Mouse (Mus musculus): ENCODE measurements around the gene Cenpm. TPM values are rescaled to one million over a fixed set of nuclear protein-coding genes. Genes with fewer than 3 reads are reported as not detected.

Cenpm gene
- polyA plus RNA-seq, 1 experiment from 2014 or later: 51.0 TPM

DNA sequence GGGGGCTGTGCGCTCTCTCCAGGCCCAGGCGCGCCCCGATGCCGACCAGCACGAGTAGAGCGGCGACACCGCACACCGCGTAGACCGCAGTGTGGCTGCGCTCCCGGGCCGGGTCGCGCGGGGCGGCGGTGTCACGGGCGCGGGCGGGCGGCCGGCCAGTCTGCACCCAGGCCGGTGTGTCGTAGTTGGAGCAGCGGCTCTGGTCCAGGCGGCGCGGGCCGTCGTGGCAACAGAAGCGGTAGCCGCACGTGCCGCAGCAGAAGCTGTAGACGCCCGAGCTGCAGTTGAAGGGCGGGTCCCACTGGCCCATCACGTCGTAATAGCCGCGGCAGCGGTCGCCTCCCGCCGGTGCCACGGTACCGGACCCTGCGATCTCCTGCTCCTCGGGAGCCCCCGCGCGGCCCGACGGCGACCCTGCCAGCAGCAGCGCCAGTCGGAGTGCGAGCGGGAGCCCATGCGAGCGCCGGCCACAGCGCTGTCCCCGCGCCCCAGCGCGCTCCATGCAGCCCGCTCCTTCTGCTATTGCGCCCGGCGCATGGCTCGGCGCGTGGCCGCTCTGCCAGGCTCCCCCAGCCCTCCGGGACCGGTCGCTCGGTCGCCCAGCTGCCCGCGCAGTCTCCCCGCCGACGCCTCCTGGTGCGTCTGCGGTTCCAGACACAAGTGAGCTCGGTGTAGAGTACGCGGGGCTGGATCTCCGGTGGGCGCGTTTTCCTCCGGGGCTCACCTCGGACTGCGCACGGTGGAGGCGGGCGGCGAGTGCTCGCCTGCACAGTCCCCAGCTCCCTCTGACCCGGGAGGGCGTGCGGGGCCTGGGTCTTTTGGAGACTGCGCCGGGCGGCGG lies 32.4 kb downstream of the Cenpm start:
- H3K4me3 ChIP-seq (replicated peaks): peak overlapping the region; percentile 47
- H3K4me1 ChIP-seq: peaks cover 17% of the 10 kb centered on the region
- no peak overlapping the region for H3K9ac ChIP-seq
- no peak overlapping the region for H3K27ac ChIP-seq
- WGBS: under 1% methylated on average over 110 of the region's 112 CpGs
- H3K9me3 ChIP-seq: no peaks in the 10 kb centered on the region
- peaks cover 81% of the 10 kb centered on the region for H3K27me3 ChIP-seq (replicated peaks)
- H3K4me2 ChIP-seq: peak overlapping the region; percentile 89
- H3K36me3 ChIP-seq: no peaks in the 10 kb centered on the region
- peak; percentile 30; the same call in 1 of the 2 replicates for ATAC-seq (ENCODE audit: insufficient read depth, low FRiP score, low read depth)

DNA sequence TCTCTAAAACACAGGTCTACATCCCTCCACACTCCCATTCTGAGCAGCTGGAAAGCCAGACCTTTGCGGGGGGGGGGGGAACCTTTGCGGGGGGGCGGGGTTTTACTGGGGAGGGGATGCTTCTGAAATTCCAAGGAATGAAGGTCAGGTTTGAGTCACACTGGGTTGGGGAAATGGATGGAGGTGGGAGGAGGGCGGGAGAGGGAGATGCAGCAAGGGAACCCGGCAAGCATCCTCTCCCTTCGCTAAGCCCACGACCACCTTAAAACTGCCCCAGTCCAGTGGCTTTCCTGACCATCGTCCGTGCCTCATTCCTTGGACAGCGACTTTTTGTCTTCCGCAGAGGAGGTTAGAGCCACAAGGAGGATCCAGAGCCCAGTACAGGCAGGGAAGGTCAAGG lies 33.3 kb downstream of the Cenpm start:
- H3K9ac ChIP-seq: no peak overlapping the region
- no peak overlapping the region for H3K27ac ChIP-seq
- peak overlapping the region; percentile 89 for H3K4me2 ChIP-seq
- H3K27me3 ChIP-seq (replicated peaks): peaks cover 86% of the 10 kb centered on the region
- ATAC-seq (ENCODE audit: insufficient read depth, low FRiP score, low read depth): no peak
- H3K4me1 ChIP-seq: peaks cover 25% of the 10 kb centered on the region
- H3K4me3 ChIP-seq (replicated peaks): peak overlapping the region; percentile 47; the same call in 1 of the 2 replicates
- WGBS: 3% methylated on average over 11 of the region's 11 CpGs
- no peaks in the 10 kb centered on the region for H3K36me3 ChIP-seq
- no peaks in the 10 kb centered on the region for H3K9me3 ChIP-seq

DNA sequence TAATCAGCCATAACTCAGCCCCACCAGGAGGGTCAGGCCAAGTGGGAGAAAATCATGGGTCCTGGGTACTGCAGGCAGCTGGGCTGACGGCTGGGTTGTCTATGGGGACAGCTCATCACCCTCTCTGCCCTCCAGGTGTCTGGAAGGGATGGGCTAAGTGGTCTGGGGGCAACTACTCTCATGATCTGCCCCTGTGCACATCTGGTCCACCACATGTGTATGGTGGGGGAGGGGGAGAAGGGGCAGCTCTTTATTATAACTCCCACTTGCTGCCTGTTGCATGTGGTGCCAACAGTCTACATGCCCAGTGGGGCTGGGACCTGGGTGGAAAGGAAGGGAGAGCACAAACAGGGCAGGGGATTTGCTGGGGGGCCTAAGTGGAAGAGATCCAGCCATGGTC lies 33.7 kb downstream of the Cenpm start:
- Histone ChIP-seq H3K4me3 (replicated peaks) (no peak overlapping the region), H3K4me1 (peaks cover 26% of the 10 kb centered on the region), H3K9me3 (no peaks in the 10 kb centered on the region), H3K27me3 (replicated peaks) (peaks cover 85% of the 10 kb centered on the region), H3K4me2 (no peak overlapping the region), H3K36me3 (no peaks in the 10 kb centered on the region), H3K27ac (no peak overlapping the region), H3K9ac (no peak overlapping the region)
- no peak for ATAC-seq (ENCODE audit: insufficient read depth, low FRiP score, low read depth)
- 53% methylated on average over 1 of the region's 1 CpGs for WGBS

DNA sequence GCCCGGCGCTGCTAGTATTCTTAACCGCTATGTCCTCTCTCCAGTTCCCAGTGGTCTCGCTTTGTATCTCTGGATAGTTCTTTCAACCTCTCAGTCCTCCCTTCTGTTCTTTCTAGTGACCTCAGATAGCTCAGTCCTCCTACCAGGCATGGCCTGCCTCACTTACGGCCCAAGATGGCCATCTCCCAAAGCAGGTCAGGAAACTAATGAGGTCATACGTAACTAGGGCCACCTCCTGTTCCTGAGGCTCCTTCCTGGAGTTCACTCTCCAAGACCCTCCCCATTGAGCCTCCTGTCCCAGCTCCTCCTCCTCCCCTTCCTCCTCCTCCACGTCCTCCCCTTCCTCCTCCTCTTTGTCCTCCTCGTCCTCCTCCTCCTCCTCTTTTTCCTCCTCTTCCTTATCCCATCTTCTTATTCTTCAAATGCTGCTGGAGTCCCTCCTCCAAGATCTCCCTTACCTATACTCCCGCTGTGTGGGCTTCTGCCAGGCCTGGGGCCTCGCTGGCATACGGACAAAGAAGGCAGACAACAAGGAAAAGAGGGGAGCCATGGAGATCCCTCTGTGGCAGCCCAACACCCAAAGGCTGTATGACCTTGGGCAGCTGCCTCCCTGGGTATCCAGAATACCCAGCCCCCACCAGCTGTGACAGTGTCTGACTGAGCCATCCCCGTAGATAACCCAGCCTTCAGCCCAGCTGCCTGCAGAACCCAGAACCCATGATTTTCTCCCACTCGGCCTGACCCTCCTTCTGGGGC lies 35.1 kb downstream of the Cenpm start:
- no peak overlapping the region for H3K9ac ChIP-seq
- WGBS: 80% methylated on average over 13 of the region's 13 CpGs
- H3K4me1 ChIP-seq: peaks cover 29% of the 10 kb centered on the region
- H3K4me2 ChIP-seq: no peak overlapping the region
- peaks cover 83% of the 10 kb centered on the region for H3K27me3 ChIP-seq (replicated peaks)
- H3K27ac ChIP-seq: no peak overlapping the region
- no peaks in the 10 kb centered on the region for H3K9me3 ChIP-seq
- peaks cover 12% of the 10 kb centered on the region for H3K36me3 ChIP-seq
- no peak overlapping the region for H3K4me3 ChIP-seq (replicated peaks)
- no peak for ATAC-seq (ENCODE audit: insufficient read depth, low FRiP score, low read depth)

DNA sequence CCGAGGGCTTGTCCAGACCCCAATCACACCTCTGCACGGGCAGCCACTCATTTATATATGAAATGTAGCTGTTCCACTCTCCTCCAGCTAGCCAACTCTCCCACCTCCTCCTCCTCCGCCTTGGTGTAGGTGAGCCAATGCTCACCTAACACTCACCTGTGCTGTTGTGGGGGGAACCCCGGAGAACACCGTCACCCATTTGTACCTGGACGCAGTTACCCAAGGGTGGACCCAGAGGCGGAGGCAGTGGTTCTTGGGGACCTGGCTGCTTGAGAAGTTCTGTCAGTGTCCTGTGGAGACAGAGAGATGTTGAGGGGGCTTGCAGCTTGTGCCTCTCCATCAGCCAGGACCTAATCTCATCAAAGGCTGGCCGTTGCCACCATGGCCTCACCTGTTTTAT lies 36.2 kb downstream of the Cenpm start:
- WGBS: 83% methylated on average over 8 of the region's 8 CpGs
- Histone ChIP-seq H3K36me3 (peaks cover 22% of the 10 kb centered on the region), H3K27ac (no peak overlapping the region), H3K4me2 (no peak overlapping the region), H3K4me3 (replicated peaks) (no peak overlapping the region), H3K9ac (no peak overlapping the region), H3K27me3 (replicated peaks) (peaks cover 77% of the 10 kb centered on the region), H3K9me3 (no peaks in the 10 kb centered on the region), H3K4me1 (peaks cover 29% of the 10 kb centered on the region)
- ATAC-seq (ENCODE audit: insufficient read depth, low FRiP score, low read depth): no peak

DNA sequence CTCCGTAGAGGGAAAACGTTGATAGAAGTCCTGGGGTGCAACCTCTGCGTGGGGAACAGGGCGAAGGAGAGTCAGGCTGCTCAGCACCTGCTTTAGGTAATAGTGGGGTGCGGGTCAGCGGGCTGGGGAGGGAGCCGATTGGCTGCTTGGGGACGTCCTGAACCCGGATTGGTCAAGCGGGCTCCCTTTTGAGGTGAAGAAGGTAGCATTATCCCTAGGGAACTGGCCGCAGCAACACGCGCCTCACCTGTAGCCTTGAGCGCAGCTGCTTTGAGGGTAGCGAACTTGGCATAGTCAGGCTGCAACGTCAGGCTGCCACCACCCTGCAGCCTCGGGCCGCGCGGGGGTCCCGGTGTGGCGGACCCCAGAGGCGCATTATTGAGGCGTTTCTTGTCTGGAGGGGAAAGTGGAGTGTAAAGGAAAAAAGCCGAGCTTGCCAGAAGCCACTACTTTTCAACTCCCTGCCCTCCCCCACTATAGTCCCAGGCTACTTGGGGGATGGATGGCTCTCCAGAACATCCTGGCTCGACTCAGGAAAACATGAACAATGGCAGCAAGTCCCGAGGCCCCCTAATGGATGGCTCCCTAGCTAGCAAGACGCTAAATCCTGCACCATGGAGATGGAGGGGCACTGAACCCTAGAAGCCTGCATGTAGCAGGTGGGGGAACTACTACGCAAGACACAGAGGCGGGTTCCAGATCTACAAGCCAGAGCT lies 36.9 kb downstream of the Cenpm start:
- Histone ChIP-seq H3K27ac (no peak overlapping the region), H3K9ac (no peak overlapping the region), H3K4me2 (peak overlapping the region; percentile 27), H3K4me1 (peaks cover 27% of the 10 kb centered on the region), H3K36me3 (peaks cover 29% of the 10 kb centered on the region), H3K9me3 (no peaks in the 10 kb centered on the region), H3K27me3 (replicated peaks) (peaks cover 70% of the 10 kb centered on the region), H3K4me3 (replicated peaks) (no peak overlapping the region)
- 30% methylated on average over 30 of the region's 30 CpGs for WGBS
- no peak for ATAC-seq (ENCODE audit: insufficient read depth, low FRiP score, low read depth)

DNA sequence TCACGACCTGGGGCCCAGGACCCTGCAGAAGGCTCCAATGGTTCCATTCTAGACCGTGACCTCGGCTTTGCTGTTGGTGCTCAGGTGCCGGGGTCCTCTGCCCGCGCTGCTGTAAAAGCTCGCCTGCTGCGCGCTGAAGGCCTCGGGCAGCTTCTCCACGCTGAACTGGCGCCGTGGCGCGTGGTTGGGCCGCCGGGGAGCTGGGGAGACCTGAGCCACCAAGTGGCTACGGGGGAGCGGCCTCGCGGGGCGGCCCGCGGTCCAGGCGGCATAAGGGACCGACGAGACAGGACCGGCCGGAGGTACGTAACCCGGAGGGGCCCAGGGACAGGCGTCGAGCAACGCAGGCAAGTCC lies 37.5 kb downstream of the Cenpm start:
- Histone ChIP-seq H3K4me2 (peak overlapping the region; percentile 27), H3K36me3 (peaks cover 33% of the 10 kb centered on the region), H3K9me3 (no peaks in the 10 kb centered on the region), H3K4me3 (replicated peaks) (no peak overlapping the region), H3K27me3 (replicated peaks) (peaks cover 64% of the 10 kb centered on the region), H3K9ac (no peak overlapping the region), H3K4me1 (peaks cover 21% of the 10 kb centered on the region), H3K27ac (no peak overlapping the region)
- no peak for ATAC-seq (ENCODE audit: insufficient read depth, low FRiP score, low read depth)
- WGBS: 20% methylated on average over 34 of the region's 34 CpGs

DNA sequence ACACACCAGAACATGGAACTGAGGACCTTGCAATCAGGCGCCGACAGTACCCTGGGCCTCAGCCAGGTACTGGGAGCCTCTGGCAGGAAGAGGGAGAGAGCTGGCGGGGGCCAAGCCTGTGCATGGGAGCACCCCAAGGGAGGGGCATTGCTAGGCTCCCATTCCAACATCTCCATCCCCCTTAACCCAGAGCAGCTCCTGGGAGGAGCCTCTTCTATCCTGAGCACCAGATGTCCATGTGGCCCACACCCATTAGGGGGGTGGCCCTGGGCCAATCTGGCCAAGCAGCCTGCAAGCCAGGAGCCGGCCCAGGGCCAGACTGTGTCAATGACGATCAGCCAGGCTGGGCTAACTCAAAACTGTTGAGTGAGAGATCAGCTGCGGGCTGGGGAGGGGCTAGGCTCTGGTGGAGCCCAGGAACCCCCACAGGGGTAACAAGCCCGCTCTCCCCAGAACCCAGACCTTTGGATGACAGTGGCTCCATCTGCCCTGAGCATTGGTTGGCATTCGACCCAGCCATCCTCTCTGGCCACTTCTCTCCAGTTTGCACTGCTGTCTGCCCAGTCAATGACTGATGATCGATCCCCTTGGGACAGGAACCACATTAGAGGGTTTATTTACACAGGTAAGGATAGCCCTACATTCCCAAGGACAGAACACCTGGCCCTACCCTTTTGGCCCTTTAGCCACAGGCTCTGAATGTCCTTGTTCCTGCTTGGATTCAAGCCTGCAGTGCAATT lies 38.0 kb downstream of the Cenpm start:
- H3K27me3 ChIP-seq (replicated peaks): peaks cover 59% of the 10 kb centered on the region
- H3K4me1 ChIP-seq: peaks cover 15% of the 10 kb centered on the region
- H3K36me3 ChIP-seq: peaks cover 37% of the 10 kb centered on the region
- WGBS: 42% methylated on average over 9 of the region's 9 CpGs
- peak; percentile 72 for ATAC-seq (ENCODE audit: insufficient read depth, low FRiP score, low read depth)
- H3K27ac ChIP-seq: no peak overlapping the region
- no peak overlapping the region for H3K4me3 ChIP-seq (replicated peaks)
- H3K4me2 ChIP-seq: peak overlapping the region; percentile 27; the same call in 1 of the 2 replicates
- H3K9me3 ChIP-seq: no peaks in the 10 kb centered on the region
- no peak overlapping the region for H3K9ac ChIP-seq

DNA sequence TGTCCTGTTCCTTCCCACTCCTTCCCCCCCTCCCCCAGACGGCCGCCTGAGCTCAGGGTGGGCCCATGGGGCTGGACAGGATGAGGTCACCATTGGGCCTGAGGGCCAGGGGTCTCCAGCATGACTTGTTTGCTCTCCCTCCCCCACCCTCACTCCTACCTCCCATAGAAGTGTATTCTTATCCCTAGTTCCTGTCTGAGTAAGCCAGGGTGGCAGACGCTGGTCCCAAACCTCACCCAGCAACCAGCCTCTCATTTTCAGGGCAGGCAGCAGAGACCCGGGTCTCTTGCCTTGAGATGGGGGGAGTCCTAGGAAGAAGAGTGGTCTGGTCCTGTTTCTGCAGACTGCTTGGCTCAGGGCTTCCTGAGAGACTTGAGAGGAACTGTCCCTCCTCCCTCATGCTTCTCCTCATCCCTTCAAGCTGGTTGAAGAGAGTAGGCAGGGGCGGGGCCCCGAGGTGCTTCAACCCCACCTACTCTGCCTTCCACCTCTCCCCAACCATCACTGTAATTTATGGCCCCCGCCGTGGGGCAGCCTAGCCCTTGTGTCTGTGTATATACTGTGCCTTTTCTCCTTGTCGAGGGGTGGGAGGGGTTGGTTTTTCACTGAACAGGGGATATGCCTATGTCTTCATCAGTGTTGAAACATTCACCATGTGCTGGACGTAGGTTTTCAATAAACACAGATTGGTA lies 39.7 kb downstream of the Cenpm start:
- Histone ChIP-seq H3K36me3 (peaks cover 51% of the 10 kb centered on the region), H3K27me3 (replicated peaks) (peaks cover 42% of the 10 kb centered on the region)

DNA sequence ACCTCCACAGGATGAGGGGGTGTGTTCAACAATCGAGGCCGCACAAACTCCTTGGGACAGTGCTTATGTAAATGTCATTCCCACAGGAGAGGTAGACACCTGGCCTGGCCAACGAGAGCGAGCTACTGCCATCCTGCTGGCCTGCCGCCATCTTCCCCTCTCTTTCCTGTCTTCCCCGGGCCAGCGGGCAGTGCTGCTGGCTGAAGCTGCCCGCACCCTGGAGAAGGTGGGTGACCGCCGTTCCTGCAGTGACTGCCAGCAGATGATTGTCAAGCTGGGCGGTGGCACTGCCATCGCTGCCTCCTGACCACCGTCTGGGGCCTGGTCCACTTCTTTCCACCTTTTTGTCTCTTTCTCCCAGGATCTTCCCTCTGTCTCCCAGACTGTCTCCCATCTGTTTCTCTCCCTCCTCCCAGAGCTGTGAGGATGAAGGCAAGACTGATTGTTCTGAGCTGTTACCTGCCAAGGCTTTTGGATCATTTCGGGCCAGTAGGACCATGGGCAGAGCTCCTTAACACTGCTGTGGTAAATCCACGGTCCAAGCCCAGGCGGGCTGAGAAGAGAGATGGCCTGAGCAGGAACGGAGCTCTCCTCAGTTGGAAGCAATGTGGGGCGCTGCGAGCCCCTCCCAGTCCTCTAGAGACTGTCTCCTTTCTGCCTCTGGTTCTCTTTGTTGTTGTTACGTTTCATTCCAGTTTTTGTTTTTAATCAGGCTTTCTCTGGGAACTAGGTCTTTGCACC lies 40.8 kb downstream of the Cenpm start:
- H3K9ac ChIP-seq: no peak overlapping the region
- no peak overlapping the region for H3K4me3 ChIP-seq (replicated peaks)
- H3K4me2 ChIP-seq: no peak overlapping the region
- no peak for ATAC-seq (ENCODE audit: insufficient read depth, low FRiP score, low read depth)
- peaks cover 62% of the 10 kb centered on the region for H3K36me3 ChIP-seq
- WGBS: 87% methylated on average over 20 of the region's 20 CpGs
- H3K4me1 ChIP-seq: peaks cover 13% of the 10 kb centered on the region
- H3K27me3 ChIP-seq (replicated peaks): peaks cover 39% of the 10 kb centered on the region
- no peaks in the 10 kb centered on the region for H3K9me3 ChIP-seq
- H3K27ac ChIP-seq: no peak overlapping the region

More for the DNA sequence above, 39.7 kb downstream of the Cenpm start:
- Histone ChIP-seq H3K9me3 (no peaks in the 10 kb centered on the region), H3K9ac (no peak overlapping the region), H3K4me3 (replicated peaks) (no peak overlapping the region), H3K27ac (no peak overlapping the region), H3K4me2 (no peak overlapping the region), H3K4me1 (peaks cover 13% of the 10 kb centered on the region)
- WGBS: 49% methylated on average over 10 of the region's 10 CpGs
- ATAC-seq (ENCODE audit: insufficient read depth, low FRiP score, low read depth): no peak

All from stomach, embryonic 15.5 days (tissue).